8 mouse cellular contexts compared by ENCODE assay signal in the genomic region with DNA sequence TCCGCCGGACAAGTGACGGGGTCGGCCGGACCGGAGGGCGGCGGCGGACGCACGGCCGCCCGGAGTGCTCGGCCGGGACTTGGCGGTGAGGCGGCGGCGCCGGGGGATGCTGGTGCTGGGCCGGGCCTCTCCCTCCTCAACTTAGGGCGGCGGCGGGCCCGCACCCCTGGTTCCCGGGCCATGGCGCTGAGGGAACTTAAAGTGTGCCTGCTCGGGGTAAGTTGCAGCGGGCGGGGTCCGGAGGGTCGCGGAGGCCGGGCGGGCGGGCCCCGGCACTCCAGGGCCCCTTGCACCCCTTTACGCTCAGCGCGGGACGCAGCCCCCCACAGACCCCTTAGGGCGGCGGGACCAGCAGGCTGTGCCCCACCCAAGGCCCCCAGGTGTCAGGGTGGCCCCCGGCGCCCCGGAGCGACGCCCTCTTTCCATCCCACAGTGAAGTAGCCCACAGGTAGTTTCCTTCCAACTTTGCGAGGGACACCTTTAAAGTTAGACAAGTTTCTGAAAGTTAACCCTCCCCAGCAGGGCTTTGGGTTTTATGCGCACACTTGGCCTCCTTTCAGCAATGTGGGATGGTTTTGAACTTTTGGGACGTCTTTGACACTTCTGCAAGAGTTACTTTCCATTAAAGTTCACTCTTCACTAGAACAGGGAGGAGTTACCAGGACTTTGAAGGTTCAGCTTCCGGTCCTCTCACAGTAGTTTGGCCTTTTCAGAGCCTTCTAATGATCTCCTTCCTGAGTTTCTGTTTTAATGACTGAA. TPM values are rescaled to one million over a fixed set of nuclear protein-coding genes. Genes with fewer than 3 reads are reported as not detected.
A peak's percentile ranks its signal among the peaks of the same experiment; 100 is the strongest.
DNase-seq lines count a peak whose midpoint lies in the region; ATAC-seq and TF ChIP-seq lines count a peak whose summit lies in the region.

No protein-coding gene starts in this region.

- ATAC-seq in heart, embryonic 15.5 days (replicated peaks; ENCODE audit: insufficient number of reproducible peaks, insufficient read depth, low FRiP score, low read depth): peak; percentile 5; the same call in 1 of the 2 replicates
- peak; percentile 52 for ATAC-seq in embryonic facial prominence, embryonic 14.5 days (ENCODE audit: low read depth)
- peak; percentile 49 for ATAC-seq in intestine, postnatal 0 days

- H3K27ac ChIP-seq in heart, embryonic 15.5 days: peak overlapping the region; percentile 71
- H3K27ac ChIP-seq in embryonic facial prominence, embryonic 14.5 days (replicated peaks; ENCODE audit: low read depth, low read length): peak overlapping the region; percentile 67
- peak overlapping the region; percentile 84 for H3K27ac ChIP-seq in intestine, postnatal 0 days (ENCODE audit: low read depth, low read length)

- TF ChIP-seq CTCF in E14TG2a.4 (conservative IDR thresholded peaks at IDR 0.05; ENCODE audit: low read length): no peak
- TF ChIP-seq CTCF in intestine, postnatal 0 days (IDR thresholded peaks at IDR 0.05; ENCODE audit: low read depth): no peak

- H3K4me2 ChIP-seq in heart, embryonic 15.5 days: peak overlapping the region; percentile 79
- peak overlapping the region; percentile 80 for H3K4me2 ChIP-seq in embryonic facial prominence, embryonic 14.5 days (ENCODE audit: low read depth, low read length)
- H3K4me2 ChIP-seq in intestine, postnatal 0 days (replicated peaks; ENCODE audit: low read depth): peak overlapping the region; percentile 88

- no peak for DNase-seq in heart, postnatal 14 days
- no peak for DNase-seq in embryonic facial prominence, embryonic 14.5 days (ENCODE audit: low spot score)
- DNase-seq in naive thymus-derived CD4-positive, alpha-beta T cell, adult 2 months (ENCODE audit: low read depth): peak; percentile 61
- DNase-seq in spleen, postnatal 10 days (ENCODE audit: low spot score in 2 of 2): no peak
- DNase-seq in spleen, postnatal 14 days (ENCODE audit: low spot score in 2 of 2): no peak

- H3K9me3 ChIP-seq in heart, embryonic 15.5 days (replicated peaks): no peaks in the 10 kb centered on the region
- no peaks in the 10 kb centered on the region for H3K9me3 ChIP-seq in E14TG2a.4 (ENCODE audit: low read length)
- H3K9me3 ChIP-seq in embryonic facial prominence, embryonic 14.5 days (ENCODE audit: control insufficient read depth, low read length): no peaks in the 10 kb centered on the region
- no peaks in the 10 kb centered on the region for H3K9me3 ChIP-seq in intestine, postnatal 0 days (ENCODE audit: control insufficient read depth)

- peaks cover 28% of the 10 kb centered on the region for H3K36me3 ChIP-seq in heart, embryonic 15.5 days
- peaks cover 44% of the 10 kb centered on the region for H3K36me3 ChIP-seq in E14TG2a.4 (ENCODE audit: insufficient read depth, low read length)
- peaks cover 35% of the 10 kb centered on the region for H3K36me3 ChIP-seq in embryonic facial prominence, embryonic 14.5 days (ENCODE audit: control insufficient read depth, insufficient read depth, low read length)
- peaks cover 25% of the 10 kb centered on the region for H3K36me3 ChIP-seq in intestine, postnatal 0 days (ENCODE audit: control insufficient read depth, insufficient read depth)

- H3K4me3 ChIP-seq in heart, embryonic 15.5 days: peak overlapping the region; percentile 82
- peak overlapping the region; percentile 97 for H3K4me3 ChIP-seq in E14TG2a.4 (replicated peaks; ENCODE audit: low read length)
- peak overlapping the region; percentile 98 for H3K4me3 ChIP-seq in embryonic facial prominence, embryonic 14.5 days (ENCODE audit: low read depth, low read length)
- peak overlapping the region; percentile 95 for H3K4me3 ChIP-seq in intestine, postnatal 0 days (ENCODE audit: low read depth, low read length)

- intact Hi-C loops in heart, postnatal 14 days (cut with DNase I): loop anchor here (5.0 to 10.0 kb wide), 2 partner anchors 77 to 415 kb away; partner anchors contain the start of genes Stx16 and Vapb

- peaks cover 35% of the 10 kb centered on the region for H3K4me1 ChIP-seq in heart, embryonic 15.5 days (replicated peaks)
- peaks cover 38% of the 10 kb centered on the region for H3K4me1 ChIP-seq in E14TG2a.4 (replicated peaks; ENCODE audit: low read depth, low read length)
- peaks cover 24% of the 10 kb centered on the region for H3K4me1 ChIP-seq in embryonic facial prominence, embryonic 14.5 days (ENCODE audit: control insufficient read depth, insufficient read depth, low read length)
- peaks cover 6% of the 10 kb centered on the region for H3K4me1 ChIP-seq in intestine, postnatal 0 days (replicated peaks; ENCODE audit: control insufficient read depth, insufficient read depth, low read length)

- no peaks in the 10 kb centered on the region for H3K27me3 ChIP-seq in heart, embryonic 15.5 days
- no peaks in the 10 kb centered on the region for H3K27me3 ChIP-seq in E14TG2a.4 (ENCODE audit: insufficient read depth, low read length)
- no peaks in the 10 kb centered on the region for H3K27me3 ChIP-seq in embryonic facial prominence, embryonic 14.5 days (replicated peaks; ENCODE audit: control insufficient read depth, insufficient read depth, low read length)
- H3K27me3 ChIP-seq in intestine, postnatal 0 days (replicated peaks; ENCODE audit: control insufficient read depth, insufficient read depth, low read length): no peaks in the 10 kb centered on the region

- peak overlapping the region; percentile 91 for H3K9ac ChIP-seq in heart, embryonic 15.5 days
- peak overlapping the region; percentile 96 for H3K9ac ChIP-seq in embryonic facial prominence, embryonic 14.5 days (ENCODE audit: low read depth, low read length)
- H3K9ac ChIP-seq in intestine, postnatal 0 days (ENCODE audit: low read depth, low read length): peak overlapping the region; percentile 97

- WGBS in heart, embryonic 15.5 days: under 1% methylated on average over 46 of the region's 52 CpGs
- WGBS in embryonic facial prominence, embryonic 14.5 days: 2% methylated on average over 15 of the region's 52 CpGs
- WGBS in intestine, postnatal 0 days: 1% methylated on average over 49 of the region's 52 CpGs

RNA-seq across cellular contexts. Expression of gene Rab22a, which starts 0.5 kb away (rescaled TPM):
- polyA plus RNA-seq in heart, embryonic 15.5 days (2015; fragmentation: Nextera tagmentation; extraction: Ambion mirVana): 29.7 and 32.5 TPM in 2 replicates
- total RNA-seq in heart, postnatal 14 days (2021): 10 to 100 TPM; 30.1 to 30.2 TPM
- 47.5 and 50.8 TPM in 2 replicates for polyA plus RNA-seq in embryonic facial prominence, embryonic 14.5 days (2014; fragmentation: Nextera tagmentation; extraction: Ambion mirVana)
- polyA plus RNA-seq in intestine, postnatal 0 days (2015; fragmentation: Nextera tagmentation; extraction: Ambion mirVana): 42.0 and 42.1 TPM in 2 replicates

RNA-seq across cellular contexts. Expression of gene 1700010B08Rik, which starts 59.1 kb away (rescaled TPM):
- not detected in 2 replicates for polyA plus RNA-seq in heart, embryonic 15.5 days (2015; fragmentation: Nextera tagmentation; extraction: Ambion mirVana)
- not detected for total RNA-seq in heart, postnatal 14 days (2021)
- not detected in 2 replicates for polyA plus RNA-seq in embryonic facial prominence, embryonic 14.5 days (2014; fragmentation: Nextera tagmentation; extraction: Ambion mirVana)
- not detected in 2 replicates for polyA plus RNA-seq in intestine, postnatal 0 days (2015; fragmentation: Nextera tagmentation; extraction: Ambion mirVana)
